Mouse (Mus musculus) lung, postnatal 14 days (tissue): ENCODE results near the gene Alas2.

Source experiments
- DNase-seq: peaks from one replicate; pipeline ENCODE4 v3.0.0; 2021

Alas2 gene

GRCm38 (mm10) chrX:150547239-150547638 lies at the start of gene Alas2:
Gene Alas2, plus strand, starts transcription at chrX:150547375.
- no peak for DNase-seq

DNA sequence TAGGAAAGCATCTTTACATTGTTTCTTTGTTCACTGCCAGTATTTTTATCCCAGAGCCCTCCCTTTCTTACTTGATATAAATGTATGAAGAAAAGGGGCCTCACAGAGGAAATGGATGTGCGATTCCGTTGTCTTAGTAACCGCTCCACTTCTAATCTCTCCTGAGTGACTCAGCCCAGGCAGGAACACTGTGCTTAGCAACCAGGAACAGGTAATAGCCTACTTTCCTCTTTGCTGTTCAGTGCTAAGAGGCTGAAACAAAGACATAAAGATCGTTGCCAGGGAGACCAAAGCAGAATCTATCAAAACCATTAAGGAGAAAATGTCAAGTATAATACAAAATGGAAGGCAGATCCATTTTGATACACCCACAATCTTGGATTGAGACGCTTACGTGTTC lies 38.5 kb upstream of the Alas2 start:
- DNase-seq, result no peak

DNA sequence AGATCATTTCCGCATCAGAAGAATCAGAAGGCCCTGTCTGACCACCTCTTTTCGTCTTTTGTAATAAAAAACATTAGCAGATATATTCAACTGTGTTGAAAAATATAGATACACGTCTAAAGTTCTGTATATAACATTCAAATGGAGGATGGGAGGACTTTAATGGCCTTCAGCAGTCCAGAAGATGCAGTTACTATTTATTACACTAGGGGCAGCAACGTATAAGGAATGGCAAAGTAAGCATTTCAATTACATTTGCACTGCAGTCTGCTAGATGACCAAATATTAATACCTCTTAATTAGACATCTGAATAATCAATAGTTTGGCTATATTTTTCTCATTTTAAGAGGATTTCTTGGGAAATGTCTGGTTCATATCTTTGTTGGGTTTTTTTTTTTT lies 36.5 kb upstream of the Alas2 start:
- peak; percentile 11 for DNase-seq

- DNase-seq, result no peak
Observed at GRCm38 (mm10) chrX:150511274-150511673, 35.9 kb upstream of the Alas2 start.

- DNase-seq, result no peak
Observed at GRCm38 (mm10) chrX:150514127-150514526, 33.0 kb upstream of the Alas2 start.

- DNase-seq, result no peak
Observed at GRCm38 (mm10) chrX:150516015-150516414, 31.2 kb upstream of the Alas2 start.

DNA sequence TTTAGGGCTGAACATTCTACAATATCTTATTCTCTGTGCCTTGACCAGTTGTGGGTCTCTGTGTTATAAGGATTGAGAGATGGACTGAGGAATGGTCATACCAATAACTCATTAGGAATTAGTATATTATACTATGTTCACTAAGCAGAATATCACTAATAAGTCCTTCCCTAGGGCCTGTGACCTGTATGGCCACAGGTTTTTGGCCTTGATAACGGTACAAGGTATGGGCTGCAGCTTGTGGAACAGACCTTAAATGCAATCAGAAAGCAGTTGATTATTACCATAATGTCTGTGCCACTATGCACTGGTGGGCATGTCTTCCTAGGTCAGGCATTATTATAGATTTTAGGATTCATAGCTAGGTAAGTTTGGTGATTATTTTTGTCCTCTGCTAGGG lies 30.7 kb upstream of the Alas2 start:
- no peak for DNase-seq

GRCm38 (mm10) chrX:150540111-150540510 lies 7.1 kb upstream of the Alas2 start:
- DNase-seq, result no peak

- DNase-seq, result no peak
Observed at GRCm38 (mm10) chrX:150541684-150542083, 5.5 kb upstream of the Alas2 start.

GRCm38 (mm10) chrX:150549639-150550038 lies 2.5 kb downstream of the Alas2 start:
- DNase-seq, result no peak

DNA sequence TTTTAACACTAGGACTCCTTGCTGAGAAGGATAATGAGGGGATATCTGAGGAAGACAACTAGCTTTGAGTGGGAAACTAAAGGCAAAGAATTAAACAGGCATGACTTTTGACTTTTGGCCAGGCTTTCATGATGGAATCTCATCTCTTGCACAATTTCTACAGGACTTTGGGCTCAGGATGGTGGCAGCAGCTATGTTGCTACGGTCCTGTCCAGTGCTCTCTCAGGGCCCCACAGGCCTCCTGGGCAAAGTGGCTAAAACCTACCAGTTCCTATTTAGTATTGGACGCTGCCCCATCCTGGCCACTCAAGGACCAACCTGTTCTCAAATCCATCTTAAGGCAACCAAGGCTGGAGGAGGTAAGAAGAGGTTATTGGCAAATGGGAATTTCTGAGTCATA lies 4.8 kb downstream of the Alas2 start:
- no peak for DNase-seq

DNA sequence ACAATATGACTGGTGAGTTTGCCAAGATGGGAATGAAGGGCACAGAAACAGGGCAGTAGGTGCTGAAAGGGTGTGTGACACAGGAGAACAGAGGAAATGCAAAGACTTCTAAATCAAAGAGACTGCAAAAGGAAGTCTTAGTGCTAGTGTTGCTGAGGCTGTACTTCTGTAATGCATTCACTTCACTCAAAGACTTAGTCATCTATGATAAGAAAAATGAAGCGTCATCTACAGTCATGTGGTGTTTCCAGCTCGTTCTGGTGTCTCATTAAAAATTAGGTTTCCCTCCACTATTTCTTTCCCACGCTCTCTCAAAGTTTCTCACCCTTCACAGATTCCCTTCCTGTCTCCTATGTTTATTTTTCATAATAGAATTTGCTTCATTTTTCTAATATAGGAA lies 6.9 kb downstream of the Alas2 start:
- DNase-seq, result no peak

GRCm38 (mm10) chrX:150564644-150565357 lies 17.6 kb downstream of the Alas2 start:
- DNase-seq, result no peak

DNA sequence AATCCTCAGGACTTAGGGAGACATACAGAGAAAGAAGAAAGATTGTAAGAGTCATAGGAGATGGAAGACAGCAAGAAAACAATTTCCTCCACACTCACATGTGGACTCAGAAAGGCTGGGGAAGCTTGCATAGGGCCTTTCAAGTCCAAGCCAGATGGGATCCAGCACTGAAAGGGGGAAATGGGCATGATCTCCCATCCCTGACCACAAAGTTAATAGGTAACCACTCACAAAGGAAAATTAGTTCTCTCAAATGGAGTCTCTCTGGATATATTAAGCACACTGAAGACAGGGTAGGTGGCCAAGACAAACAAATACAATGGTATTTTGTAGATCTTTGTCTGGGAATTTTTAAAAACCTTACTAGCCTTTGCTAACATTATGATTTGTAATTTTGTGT lies 34.7 kb downstream of the Alas2 start:
- no peak for DNase-seq

- DNase-seq, result no peak
Observed at GRCm38 (mm10) chrX:150585116-150585515, 37.9 kb downstream of the Alas2 start.

- DNase-seq, result peak; percentile 82
Observed at GRCm38 (mm10) chrX:150588023-150588764, 41.0 kb downstream of the Alas2 start, which contains the start of gene Pfkfb1. Gene Pfkfb1, plus strand, starts transcription at chrX:150588229.

DNA sequence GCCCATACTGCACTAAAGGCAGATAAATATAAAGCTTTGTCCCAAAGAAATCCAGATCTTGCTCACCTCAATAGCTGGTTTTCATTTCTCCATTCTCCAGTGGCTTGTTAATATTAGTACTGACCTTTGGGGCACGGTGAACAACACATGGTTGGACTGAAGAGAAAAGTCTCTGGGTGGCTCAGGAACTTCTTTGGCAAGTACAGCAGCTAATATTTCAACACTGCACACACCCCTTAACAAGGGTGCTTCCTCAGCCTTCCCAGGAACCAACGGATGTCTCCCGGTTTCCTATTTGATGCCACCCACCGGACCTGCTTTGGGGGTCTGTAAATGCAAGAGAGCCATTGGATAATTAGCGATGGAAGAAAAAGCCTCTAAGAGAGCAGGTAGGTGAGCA lies 42.5 kb downstream of the Alas2 start, which contains the start of gene Apex2:
Apex2 (minus strand) TSS at position 173 of the 400 bp plus-strand sequence.
- DNase-seq, result no peak

DNA sequence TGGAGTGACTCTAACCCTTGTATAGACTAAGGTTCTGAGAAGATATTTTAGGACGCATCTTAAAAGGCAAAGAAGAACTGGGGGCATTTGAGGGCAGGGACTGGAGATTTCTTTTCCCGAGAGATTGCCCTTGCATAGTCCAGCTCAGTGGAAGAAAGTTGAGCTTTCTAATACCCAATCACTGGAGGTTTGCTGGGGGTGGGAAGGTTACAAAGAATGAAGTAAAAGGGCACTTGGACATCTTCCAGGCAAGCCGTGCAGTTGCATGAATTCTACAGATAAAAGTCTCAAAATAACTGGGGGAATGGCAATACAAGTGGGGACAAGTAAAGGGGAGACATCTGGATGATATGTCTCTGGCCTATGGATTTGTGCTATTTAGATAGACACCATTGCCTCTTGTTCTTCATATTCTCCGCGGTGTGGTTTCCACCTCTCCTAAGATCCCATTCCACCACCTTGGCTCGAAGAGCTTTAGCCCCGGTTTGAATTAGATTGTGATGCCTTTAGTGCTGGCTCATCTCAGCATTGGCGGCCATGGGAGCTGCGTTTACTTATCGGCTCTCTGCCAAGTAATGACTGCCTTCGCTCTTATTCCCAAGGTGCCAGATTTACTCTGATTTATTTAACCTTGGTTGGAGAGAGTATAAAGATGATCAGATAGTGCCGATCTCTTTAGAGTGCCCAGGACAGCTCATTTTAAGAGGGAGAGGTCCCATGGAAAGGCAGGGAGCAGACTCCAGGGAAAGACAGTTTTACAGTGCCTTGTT lies 46.3 kb downstream of the Alas2 start:
- no peak for DNase-seq

DNA sequence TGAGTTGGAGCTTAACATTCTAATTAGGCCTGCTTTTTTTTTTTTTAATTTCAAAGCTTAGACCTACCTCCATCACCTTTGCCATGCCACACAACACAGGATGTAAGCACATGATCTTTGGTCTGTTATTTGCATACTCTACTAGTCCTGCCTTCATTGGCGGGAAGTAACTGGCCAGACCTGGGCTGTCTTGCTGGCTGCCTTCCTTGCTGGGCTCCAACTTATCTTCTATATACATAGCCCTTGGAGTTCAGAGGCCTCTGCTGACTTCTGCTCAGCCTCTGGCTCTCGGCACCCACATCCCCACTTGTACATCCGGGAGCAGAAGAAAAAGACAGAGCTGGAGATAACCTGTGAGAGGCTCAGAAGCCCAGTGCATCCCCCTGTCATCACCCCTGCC lies 47.0 kb downstream of the Alas2 start:
- no peak for DNase-seq

DNA sequence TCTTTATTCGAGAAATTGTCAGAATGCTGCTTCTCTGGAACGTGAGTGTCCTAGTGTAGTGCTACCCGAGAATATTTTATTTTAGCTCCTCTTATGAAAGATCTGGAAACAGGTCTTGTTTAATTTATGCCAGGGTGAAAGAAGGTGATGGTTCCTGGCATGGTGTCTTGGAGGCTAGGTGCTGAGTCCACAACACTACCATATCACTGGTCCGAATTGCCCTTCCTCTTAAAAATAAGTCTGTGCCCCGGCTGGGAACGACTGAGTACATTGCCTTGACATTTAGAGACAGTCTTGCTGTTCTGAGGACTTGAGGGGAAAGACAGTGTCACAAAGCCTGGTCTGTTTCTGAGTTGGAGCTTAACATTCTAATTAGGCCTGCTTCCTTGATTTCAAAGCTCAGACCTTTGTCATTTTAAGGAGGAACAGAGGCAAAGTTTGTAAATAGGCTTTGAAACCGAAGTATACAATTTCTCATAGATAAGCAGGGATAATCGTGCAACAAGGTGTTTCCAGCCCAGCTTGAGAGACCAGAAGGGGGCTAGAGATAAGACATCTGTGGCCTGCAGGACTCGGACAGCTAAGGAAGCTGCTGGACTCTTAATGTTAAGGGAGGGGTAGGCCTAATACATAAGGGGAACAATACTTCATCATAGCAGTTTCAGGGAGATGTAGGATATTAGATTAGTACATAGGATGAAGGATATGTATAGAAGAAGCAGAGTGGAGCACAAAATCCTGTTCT lies 48.0 kb downstream of the Alas2 start:
- no peak for DNase-seq

- no peak for DNase-seq
Observed at GRCm38 (mm10) chrX:150598882-150599281, 51.7 kb downstream of the Alas2 start.
